Mouse (Mus musculus) left cerebral cortex, adult 8-10 months (tissue): ENCODE measurements at regions not wholly inside any gene's neighbourhood (a gene's known extent, or its start where the extent isn't known, plus 50 kb on each side); places are given as distances from the start of the nearest gene placed in this dataset.

Experiments used
- DNase-seq, 2 experiments: peaks; one replicate each; pipeline ENCODE4 v3.0.0; 2022; ENCODE audit warnings: low spot score in 2 of 2

DNA sequence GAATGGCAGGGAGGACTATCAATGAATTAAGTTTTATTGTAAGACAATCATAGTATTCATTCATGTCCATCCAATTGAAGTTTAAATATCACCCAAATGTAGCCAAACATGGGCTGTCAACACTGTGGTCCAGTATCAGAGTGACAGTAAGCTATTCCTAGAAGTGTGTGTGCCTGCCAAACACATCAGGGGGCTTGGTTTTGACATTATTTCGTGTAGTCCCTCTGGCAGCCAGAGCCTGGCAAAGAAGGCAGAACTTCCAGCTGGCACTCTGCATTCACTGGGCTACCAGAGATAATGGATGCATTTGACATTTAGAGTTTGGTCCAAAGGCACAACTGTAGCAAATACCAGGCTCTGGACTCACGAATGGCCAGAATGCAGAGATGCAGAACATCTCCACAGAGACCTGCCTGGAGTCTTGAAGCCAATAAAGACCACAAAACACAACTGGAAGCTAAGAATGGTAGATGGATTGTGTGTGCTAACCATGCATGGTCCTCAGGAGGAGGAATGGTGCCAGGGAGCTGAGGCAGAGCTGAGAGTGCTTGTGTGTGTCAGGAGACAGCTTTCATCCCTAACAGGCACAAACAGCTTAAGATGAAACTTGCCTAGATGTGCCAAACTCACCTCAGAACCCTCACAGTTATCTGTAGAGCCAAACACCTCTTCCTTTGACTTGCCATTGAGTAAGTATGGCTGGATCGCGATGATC lies 210.9 kb downstream of the Lrig3 start:
- no peak for DNase-seq

DNA sequence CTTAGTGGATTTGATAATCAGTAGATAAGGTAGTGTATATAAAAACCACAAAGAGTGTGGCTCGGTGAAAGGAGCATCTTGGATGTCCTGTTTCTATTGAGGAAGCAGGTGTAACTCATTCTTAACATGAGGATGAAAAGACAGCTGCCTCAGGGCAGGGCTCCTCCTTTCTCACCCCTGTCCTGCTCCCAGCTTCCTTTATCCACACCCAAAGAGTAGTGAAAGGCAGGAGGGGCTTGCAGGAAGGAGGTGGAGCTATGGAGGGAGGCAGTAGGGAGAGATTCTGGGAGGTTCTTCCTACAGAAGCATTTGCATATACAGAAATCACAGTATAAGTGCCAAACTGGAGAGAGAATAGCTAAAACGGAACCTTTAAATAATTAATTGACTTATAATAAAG lies 216.4 kb downstream of the Lrig3 start:
- DNase-seq, result no peak

DNA sequence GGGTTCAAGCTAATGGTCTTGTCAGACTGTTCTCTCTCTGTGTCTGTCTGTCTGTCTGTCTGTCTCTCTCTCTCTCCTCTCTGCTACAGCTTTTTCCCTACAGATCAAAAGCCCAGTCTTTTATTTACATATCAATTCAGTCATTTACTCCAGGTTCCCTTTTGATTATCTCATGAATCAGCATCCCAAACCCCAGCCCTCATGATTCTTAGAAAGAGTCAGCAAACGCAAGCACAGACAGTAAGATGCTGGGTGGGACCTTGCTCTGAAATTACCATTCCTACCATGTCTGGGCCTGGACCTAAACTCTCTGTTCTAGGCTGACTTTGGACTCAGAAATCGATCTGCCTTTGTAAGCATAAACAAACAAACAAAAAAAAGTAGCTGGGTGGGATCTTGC lies 218.0 kb downstream of the Lrig3 start:
- DNase-seq, result no peak

DNA sequence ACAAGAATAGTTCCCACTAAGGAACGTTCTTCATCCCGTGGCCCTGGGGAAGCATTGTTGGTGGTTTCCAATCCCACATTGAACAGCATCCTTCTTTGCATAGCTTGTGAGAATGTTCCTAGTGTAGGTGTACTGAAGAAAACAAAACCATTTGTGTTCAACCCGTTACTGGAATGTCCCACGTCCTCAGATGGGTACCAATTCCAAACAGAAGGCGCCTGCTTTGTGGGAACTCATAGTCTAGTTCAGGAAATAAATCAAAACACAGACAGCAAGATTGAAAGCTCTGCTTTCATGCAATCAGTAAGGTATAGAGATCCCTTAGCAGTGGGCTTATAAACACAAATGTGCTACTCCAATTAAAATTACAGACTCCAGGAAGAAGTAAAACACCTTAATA lies 219.4 kb downstream of the Lrig3 start:
- DNase-seq, result no peak

DNA sequence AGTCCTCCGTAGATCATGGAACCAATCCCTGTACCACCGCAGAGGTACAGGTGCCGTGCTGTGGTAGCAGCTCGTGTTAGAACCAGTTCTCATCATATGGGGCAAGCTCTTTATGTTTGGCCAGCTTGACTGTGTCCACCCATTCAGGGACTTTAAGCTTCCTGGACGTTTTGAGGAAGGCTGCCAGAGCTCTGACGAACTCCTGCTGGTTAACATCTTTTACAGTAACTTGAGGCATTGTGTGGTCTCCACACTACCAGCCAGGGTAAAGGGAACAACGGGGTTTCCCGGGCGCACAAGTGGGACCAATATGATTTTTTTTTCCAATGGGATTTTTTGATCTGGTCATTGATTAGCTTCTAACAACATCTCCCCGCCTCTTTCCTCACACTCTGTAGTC lies 220.1 kb downstream of the Lrig3 start:
- no peak for DNase-seq

DNA sequence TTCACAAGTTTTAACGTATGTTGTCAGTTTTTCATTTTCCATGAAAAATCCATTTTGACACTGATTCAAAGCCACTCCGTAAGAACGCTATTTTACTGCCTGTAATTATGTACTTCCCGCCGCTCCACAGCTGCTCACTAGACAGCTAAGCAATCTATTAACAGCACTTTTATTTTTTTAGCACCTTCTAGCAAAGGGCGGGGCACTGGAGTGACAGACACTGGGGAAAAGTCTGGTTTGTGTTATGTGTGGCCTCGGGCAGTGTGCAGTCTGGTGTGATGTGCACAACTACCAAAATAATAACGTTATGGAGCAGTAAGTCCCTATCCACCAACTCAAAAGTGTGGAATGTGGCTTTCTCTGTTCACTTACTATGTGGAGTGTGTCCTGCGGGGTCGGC lies 223.0 kb downstream of the Lrig3 start:
- DNase-seq, result no peak
